Mouse (Mus musculus) midbrain, embryonic 10.5 days (tissue): ENCODE data around the gene Clrn3. TPM values are rescaled to one million over a fixed set of nuclear protein-coding genes. Genes with fewer than 3 reads are reported as not detected.
"Not testable (repeated sequence)": the region's sequence is repeated elsewhere in the genome, so short reads cannot be mapped to it uniquely, and the experiment has no call there.

Experiments used
- DNase-seq: peaks from one replicate; pipeline ENCODE4 v3.0.0-alpha.2; 2017; ENCODE audit warnings: low spot score
- H3K27ac ChIP-seq: fragments of 300-500 bp; sonication (generic); replicated peaks from 2 replicates; pipeline ENCODE4 v1.5.1; 2016; ENCODE audit warnings: mild to moderate bottlenecking
- H3K27me3 ChIP-seq: fragments of 300-500 bp; sonication (generic); 2 replicates; pipeline ENCODE4 v1.6.1; 2016; ENCODE audit warnings: low read depth, mild to moderate bottlenecking; ENCODE audit not compliant: poor library complexity, severe bottlenecking
- H3K36me3 ChIP-seq: fragments of 300-500 bp; sonication (generic); 2 replicates; pipeline ENCODE4 v1.6.1; 2016; ENCODE audit warnings: mild to moderate bottlenecking, moderate library complexity
- H3K4me1 ChIP-seq: fragments of 300-500 bp; sonication (generic); 2 replicates; pipeline ENCODE4 v1.6.1; 2016
- H3K4me3 ChIP-seq: fragments of 300-500 bp; sonication (generic); 2 replicates; pipeline ENCODE4 v1.5.1; 2016; ENCODE audit warnings: mild to moderate bottlenecking, moderate library complexity
- H3K9me3 ChIP-seq: fragments of 300-500 bp; sonication (generic); replicated peaks from 2 replicates; pipeline ENCODE4 v1.6.1; 2016; ENCODE audit warnings: mild to moderate bottlenecking
- WGBS: fragments of 180-500 bp; shearing (Covaris S2); methylation state at CpG from one replicate; pipeline ENCODE4 v1.1.7; 2016; 5-methylcytosine and 5-hydroxymethylcytosine counted together
- polyA plus RNA-seq: library from polyadenylated mRNA; unstranded; fragments of >200 nt; fragmentation: Nextera tagmentation; extraction: Ambion mirVana; gene quantifications from 2 replicates; pipeline ENCODE4 v1.2.1, GENCODE M21; 2016

Gene Clrn3
- polyA plus RNA-seq = not detected in 2 replicates

DNA sequence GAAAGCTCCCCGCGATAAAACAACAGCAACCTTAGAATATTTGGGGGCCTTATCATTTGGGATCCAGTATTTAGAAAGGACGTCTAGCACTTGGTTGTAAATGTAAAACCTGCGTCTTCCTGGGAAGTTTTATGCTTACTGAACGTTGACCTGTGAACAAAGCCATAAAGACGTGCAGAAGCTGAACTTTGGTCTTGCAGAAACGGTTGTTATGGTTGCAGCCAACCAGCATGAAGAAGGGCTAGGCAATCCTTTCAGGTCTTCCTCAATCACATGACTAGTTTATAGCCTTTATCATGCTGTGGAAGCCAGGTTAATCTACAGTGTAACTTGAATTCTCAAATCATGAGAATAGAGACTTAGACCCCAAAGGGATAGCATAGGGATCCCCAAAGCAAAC lies at the start of gene Clrn3:
TSS of gene Clrn3 (minus strand) at position 140 of the 400 bp plus-strand sequence.
- no peaks in the 10 kb centered on the region for H3K27me3 ChIP-seq
- no peak for DNase-seq
- H3K9me3 ChIP-seq = no peaks in the 10 kb centered on the region
- no peak within 1 kb of the TSS for H3K27ac ChIP-seq
- no peaks in the 10 kb centered on the region for H3K36me3 ChIP-seq
- WGBS = 90% methylated on average over 7 of the region's 7 CpGs
- no peaks in the 10 kb centered on the region for H3K4me1 ChIP-seq
- no peak within 1 kb of the TSS for H3K4me3 ChIP-seq

- 88% methylated on average over 3 of the region's 3 CpGs for WGBS
- Histone ChIP-seq H3K27me3 (no peaks in the 10 kb centered on the region), H3K9me3 (no peaks in the 10 kb centered on the region), H3K4me3 (no peak overlapping the region), H3K27ac (no peak overlapping the region), H3K36me3 (no peaks in the 10 kb centered on the region), H3K4me1 (0 out of 2 replicates have a peak, but pooled peaks cover 3% of the 10 kb centered on the region)
- no peak for DNase-seq
Observed at GRCm38 (mm10) chr7:135576329-135576728, 47.9 kb upstream of the Clrn3 start.

- not testable (repeated sequence) for H3K27me3 ChIP-seq, H3K9me3 ChIP-seq, H3K36me3 ChIP-seq, H3K27ac ChIP-seq, H3K4me3 ChIP-seq, H3K4me1 ChIP-seq, DNase-seq
- 78% methylated on average over 7 of the region's 7 CpGs for WGBS
Observed at GRCm38 (mm10) chr7:135575319-135576069, 47.0 kb upstream of the Clrn3 start.

DNA sequence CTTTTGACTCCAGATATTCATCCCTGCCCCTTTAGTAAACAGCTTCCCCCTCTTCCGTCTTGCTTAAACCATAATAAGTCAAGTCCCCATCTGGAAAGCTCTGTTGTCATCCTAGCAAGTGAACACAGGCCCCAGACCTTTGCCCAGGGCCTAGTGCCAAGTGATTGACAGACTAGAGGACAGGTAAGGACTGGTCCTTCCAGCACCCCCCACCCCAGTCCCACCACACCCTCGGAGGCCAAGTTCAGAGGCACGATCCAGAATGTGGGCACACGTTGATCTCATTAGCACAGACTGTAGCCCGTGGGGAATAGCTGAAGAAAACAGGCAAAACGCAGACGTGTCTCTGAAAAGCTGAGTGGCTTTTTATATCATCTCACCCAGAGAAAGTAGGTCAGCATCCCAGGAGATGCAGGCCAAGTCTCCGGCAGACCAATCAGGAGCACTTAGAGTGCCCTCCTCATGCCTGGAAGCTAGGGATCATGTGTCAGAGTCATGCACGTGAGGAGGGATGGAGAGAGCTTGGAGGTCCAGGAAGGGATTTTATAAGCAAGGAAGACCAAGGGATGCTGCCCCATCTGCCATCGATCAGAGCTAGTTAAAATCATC lies 43.6 kb upstream of the Clrn3 start:
- 74% methylated on average over 10 of the region's 10 CpGs for WGBS
- H3K9me3 ChIP-seq = 0 out of 2 replicates have a peak, but pooled peaks cover 2% of the 10 kb centered on the region
- no peak for DNase-seq
- no peaks in the 10 kb centered on the region for H3K27me3 ChIP-seq
- H3K36me3 ChIP-seq = no peaks in the 10 kb centered on the region
- H3K4me3 ChIP-seq = no peak overlapping the region
- 0 out of 2 replicates have a peak, but pooled peaks cover 3% of the 10 kb centered on the region for H3K4me1 ChIP-seq
- no peak overlapping the region for H3K27ac ChIP-seq

DNA sequence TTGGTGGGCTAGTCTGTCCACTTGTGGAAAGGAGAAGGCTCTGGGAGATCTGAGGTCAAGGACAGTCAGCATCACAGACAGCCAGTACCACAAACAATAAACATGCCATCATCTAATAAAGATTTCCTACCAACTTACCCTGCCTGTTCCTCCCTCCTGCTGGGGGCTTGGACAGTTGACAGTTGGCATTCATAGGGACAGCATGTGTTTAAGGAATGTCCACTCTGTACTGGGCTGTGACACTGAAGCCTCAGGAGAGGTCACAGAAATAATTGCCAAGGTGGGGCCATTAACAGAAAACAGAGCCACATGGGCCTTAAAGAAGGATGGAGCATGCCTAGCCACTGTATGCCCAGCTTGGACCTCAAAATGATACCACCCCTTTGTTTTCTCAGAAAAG lies 42.9 kb upstream of the Clrn3 start:
- Histone ChIP-seq H3K27ac (no peak overlapping the region), H3K4me3 (no peak overlapping the region), H3K27me3 (no peaks in the 10 kb centered on the region), H3K4me1 (0 out of 2 replicates have a peak, but pooled peaks cover 3% of the 10 kb centered on the region), H3K9me3 (0 out of 2 replicates have a peak, but pooled peaks cover 2% of the 10 kb centered on the region), H3K36me3 (no peaks in the 10 kb centered on the region)
- DNase-seq = no peak

- Histone ChIP-seq H3K27me3 (no peaks in the 10 kb centered on the region), H3K4me3 (no peak overlapping the region)
- 81% methylated on average over 2 of the region's 2 CpGs for WGBS
Observed at GRCm38 (mm10) chr7:135568550-135568949, 40.1 kb upstream of the Clrn3 start.

DNA sequence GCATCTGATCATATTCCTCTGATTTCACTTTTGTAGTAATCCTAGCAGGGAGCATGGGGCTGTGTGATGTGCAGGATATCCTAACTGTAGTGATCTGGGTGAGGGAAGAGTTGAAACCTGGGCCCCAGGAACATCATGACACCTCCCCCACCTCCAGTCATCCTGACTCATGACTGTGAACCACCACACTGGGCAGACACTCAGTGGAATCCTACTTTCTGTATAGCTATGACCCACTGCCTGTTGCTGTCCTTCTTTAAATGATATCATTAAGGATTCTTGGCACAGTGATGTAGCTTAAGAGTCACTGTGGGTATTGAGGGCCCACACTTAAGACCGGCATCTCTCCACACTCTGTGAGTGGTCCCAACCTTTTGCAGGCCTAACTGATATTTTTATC lies 39.1 kb upstream of the Clrn3 start:
- DNase-seq = no peak
- Histone ChIP-seq H3K4me1 (0 out of 2 replicates have a peak, but pooled peaks cover 3% of the 10 kb centered on the region), H3K27ac (no peak overlapping the region), H3K27me3 (no peaks in the 10 kb centered on the region), H3K9me3 (0 out of 2 replicates have a peak, but pooled peaks cover 2% of the 10 kb centered on the region), H3K36me3 (no peaks in the 10 kb centered on the region), H3K4me3 (no peak overlapping the region)
- 97% methylated on average over 1 of the region's 1 CpGs for WGBS

More at GRCm38 (mm10) chr7:135568550-135568949, 40.1 kb upstream of the Clrn3 start:
- Histone ChIP-seq H3K4me1 (0 out of 2 replicates have a peak, but pooled peaks cover 3% of the 10 kb centered on the region), H3K36me3 (no peaks in the 10 kb centered on the region), H3K27ac (no peak overlapping the region), H3K9me3 (0 out of 2 replicates have a peak, but pooled peaks cover 2% of the 10 kb centered on the region)
- no peak for DNase-seq

DNA sequence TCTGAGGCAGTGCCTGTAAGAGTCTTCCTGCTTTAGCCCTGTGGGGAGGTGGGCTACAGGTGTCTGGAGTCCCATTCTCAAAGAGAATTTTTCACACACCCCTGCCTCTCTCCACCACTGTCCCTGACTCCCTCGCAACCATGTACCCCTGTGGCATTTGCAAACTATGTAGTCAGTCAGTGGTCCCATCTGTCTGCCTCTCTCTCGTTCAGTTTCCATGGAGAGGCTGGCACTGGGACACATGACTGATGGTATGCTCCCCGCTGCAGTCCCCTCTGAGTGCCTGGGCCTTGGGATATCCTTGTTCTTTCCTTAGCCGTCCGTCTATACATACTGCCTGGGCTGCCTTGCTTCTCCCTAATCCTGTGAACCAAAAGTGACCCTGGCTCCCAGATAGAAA lies 37.6 kb upstream of the Clrn3 start:
- DNase-seq = no peak
- Histone ChIP-seq H3K4me1 (no peaks in the 10 kb centered on the region), H3K27me3 (no peaks in the 10 kb centered on the region), H3K27ac (no peak overlapping the region), H3K4me3 (no peak overlapping the region), H3K36me3 (no peaks in the 10 kb centered on the region), H3K9me3 (0 out of 2 replicates have a peak, but pooled peaks cover 2% of the 10 kb centered on the region)
- WGBS = 83% methylated on average over 5 of the region's 5 CpGs

DNA sequence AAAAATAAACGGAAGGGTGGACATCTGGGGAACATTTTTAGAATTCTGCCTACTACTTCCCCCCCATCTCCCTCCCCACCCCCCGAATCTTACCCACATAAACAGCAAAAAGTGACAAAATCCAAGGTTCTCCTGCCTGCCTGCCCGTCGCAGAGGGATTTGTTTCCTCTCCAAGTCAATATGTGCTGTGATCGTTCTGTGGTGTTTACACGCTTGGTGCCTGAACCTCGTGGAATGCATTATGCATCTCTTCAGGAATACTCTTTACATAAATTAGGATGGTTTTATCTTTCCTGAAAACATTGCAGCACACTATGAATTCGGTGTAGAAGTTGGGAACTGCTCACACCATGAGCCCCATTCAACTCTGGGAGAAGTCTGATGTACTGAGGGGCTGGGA lies 35.6 kb upstream of the Clrn3 start:
- 81% methylated on average over 8 of the region's 8 CpGs for WGBS
- no peaks in the 10 kb centered on the region for H3K27me3 ChIP-seq
- no peaks in the 10 kb centered on the region for H3K4me1 ChIP-seq
- H3K4me3 ChIP-seq = no peak overlapping the region
- no peak overlapping the region for H3K27ac ChIP-seq
- no peaks in the 10 kb centered on the region for H3K36me3 ChIP-seq
- no peaks in the 10 kb centered on the region for H3K9me3 ChIP-seq
- DNase-seq = no peak

GRCm38 (mm10) chr7:135560280-135560679 lies 31.8 kb upstream of the Clrn3 start:
- no peak overlapping the region for H3K4me3 ChIP-seq
- H3K27ac ChIP-seq = no peak overlapping the region
- DNase-seq = no peak
- no peaks in the 10 kb centered on the region for H3K36me3 ChIP-seq
- H3K4me1 ChIP-seq = no peaks in the 10 kb centered on the region
- no peaks in the 10 kb centered on the region for H3K9me3 ChIP-seq
- H3K27me3 ChIP-seq = no peaks in the 10 kb centered on the region
- WGBS = 89% methylated on average over 1 of the region's 1 CpGs

DNA sequence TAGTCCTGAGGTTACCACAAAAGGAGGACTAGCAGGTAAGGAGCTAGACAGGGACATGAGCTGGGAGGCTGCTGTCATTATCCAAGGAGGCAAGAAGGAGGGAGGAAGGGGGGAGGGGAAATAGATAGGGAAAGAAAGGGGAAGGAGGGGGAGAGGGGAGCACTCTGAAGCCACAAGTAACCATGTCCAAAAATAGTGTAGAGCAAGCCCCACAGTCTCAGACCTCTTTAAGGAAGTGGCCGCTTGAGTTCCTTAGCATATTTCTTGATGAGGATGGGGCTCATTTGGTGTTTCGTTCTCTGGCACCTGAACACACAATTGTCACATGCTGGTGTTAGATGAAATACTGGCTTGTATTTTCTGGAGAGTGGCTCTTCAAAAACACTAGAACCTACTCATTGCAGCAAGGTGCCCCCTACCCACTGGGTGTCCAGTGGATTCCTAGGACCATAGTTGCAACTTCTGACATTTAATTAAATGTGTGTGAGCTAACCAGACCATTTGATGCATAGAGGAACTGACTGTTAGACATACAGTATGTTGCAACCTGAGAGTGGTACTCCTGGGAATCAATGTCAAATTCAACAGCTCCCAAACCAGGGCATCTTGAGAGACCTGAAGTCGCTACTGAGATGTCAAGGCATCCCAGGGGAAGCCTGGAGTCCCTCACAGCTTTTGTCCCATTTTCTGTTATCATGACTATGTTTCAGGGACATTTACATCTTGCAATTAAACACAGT lies 28.4 kb upstream of the Clrn3 start:
- H3K4me3 ChIP-seq = no peak overlapping the region
- no peak overlapping the region for H3K27ac ChIP-seq
- H3K36me3 ChIP-seq = no peaks in the 10 kb centered on the region
- no peaks in the 10 kb centered on the region for H3K4me1 ChIP-seq
- 86% methylated on average over 3 of the region's 3 CpGs for WGBS
- no peak for DNase-seq
- no peaks in the 10 kb centered on the region for H3K27me3 ChIP-seq
- H3K9me3 ChIP-seq = no peaks in the 10 kb centered on the region

DNA sequence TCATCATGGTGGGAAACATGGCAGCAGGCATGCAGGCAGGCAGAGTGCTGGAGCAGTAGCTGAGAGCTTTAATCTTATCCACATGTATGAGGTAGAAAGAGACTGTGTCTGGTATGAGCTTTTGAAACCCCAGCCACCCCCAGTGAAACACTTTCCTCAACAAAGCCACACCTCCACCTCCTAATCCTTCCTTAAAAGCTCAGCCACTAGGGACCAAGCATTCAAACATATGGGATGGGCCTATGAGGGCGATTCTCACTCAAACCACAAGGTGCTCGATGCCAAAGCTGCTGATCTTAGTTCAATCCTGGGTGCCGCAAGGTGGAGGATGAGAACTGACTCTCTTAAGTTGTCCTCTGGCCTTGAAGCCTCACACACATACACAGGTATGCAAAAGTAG lies 25.1 kb upstream of the Clrn3 start:
- DNase-seq = no peak
- no peaks in the 10 kb centered on the region for H3K9me3 ChIP-seq
- no peaks in the 10 kb centered on the region for H3K4me1 ChIP-seq
- H3K27ac ChIP-seq = no peak overlapping the region
- no peak overlapping the region for H3K4me3 ChIP-seq
- H3K36me3 ChIP-seq = no peaks in the 10 kb centered on the region
- WGBS = 80% methylated on average over 3 of the region's 3 CpGs
- H3K27me3 ChIP-seq = no peaks in the 10 kb centered on the region
